Mouse (Mus musculus): ENCODE results near the gene Slc5a1.

DNA sequence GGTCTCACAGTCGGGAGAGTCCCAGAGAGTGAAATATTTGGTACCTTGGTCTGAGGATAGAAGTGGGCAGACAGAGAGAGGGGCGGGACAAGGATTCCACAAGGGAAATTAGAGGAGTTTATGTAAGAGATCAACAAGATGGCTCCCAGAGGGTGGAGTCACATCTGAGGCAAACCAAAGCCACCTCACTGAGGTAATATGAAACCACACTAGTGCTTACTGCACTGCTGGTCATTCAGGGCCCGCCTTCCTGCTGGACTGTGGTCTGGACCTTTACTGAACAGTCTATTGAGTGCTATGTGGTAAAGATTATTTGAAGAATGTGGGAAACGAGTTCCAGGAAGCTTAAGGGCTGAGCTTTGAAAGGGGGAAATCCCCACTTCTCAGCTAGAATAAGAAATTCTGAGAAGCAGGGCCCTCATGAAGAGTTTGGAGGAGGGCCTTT lies 17.9 kb downstream of the Slc5a1 start:
- TF ChIP-seq CTCF (IDR thresholded peaks at IDR 0.05; ENCODE audit: control insufficient read depth, insufficient read depth, insufficient read length) (no peak), USF1 (IDR thresholded peaks at IDR 0.05; ENCODE audit: low read depth) (no peak), MYOD1 (IDR thresholded peaks at IDR 0.05; ENCODE audit: control insufficient read depth, insufficient read length, low read depth) (no peak), MYOG (IDR thresholded peaks at IDR 0.05; ENCODE audit: control insufficient read depth, extremely low read depth, insufficient read length) (no peak), MAX (IDR thresholded peaks at IDR 0.05) (no peak), CEBPB (IDR thresholded peaks at IDR 0.05; ENCODE audit: low read depth) (no peak), FOSL1 (IDR thresholded peaks at IDR 0.05; ENCODE audit: insufficient read depth, low read length, poor library complexity, severe bottlenecking) (no peak)

All from C2C12 (cell line).